Mouse (Mus musculus): ENCODE measurements around the gene Lpp.
A peak's percentile ranks its signal among the peaks of the same experiment; 100 is the strongest.

Lpp gene

GRCm38 (mm10) chr16:24438438-24438837 lies 45.1 kb downstream of the Lpp start:
- DNase-seq: peak; percentile 40 to 71

- DNase-seq: no peak
Measured at GRCm38 (mm10) chr16:24441338-24441737, 48.0 kb downstream of the Lpp start.

GRCm38 (mm10) chr16:24442500-24443122 lies 49.3 kb downstream of the Lpp start:
- peak in 1 of 2 experiments; percentile 43 for DNase-seq

- DNase-seq: no peak
Measured at GRCm38 (mm10) chr16:24443123-24443515, 49.8 kb downstream of the Lpp start.

GRCm38 (mm10) chr16:24443555-24443954 lies 50.2 kb downstream of the Lpp start:
- DNase-seq: no peak

DNA sequence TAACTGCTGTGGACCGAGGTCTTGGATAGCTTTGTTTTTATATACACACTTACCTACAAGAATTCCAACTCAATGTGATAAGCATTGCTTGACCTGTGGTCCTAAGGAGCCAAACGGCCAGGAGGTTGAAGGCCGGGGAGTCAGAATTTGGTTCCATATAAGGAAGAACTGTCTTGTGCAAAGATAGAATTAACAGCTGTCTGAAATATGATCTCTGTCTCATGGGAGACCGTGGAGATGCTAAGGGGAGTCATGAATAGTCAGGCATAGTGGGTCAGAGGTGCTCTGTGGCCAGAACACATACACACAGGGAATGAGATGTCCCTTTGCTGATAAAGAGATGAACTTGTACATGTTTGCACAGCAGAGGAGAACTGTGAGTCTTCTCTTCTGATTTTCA lies 51.5 kb downstream of the Lpp start:
- no peak for DNase-seq

DNA sequence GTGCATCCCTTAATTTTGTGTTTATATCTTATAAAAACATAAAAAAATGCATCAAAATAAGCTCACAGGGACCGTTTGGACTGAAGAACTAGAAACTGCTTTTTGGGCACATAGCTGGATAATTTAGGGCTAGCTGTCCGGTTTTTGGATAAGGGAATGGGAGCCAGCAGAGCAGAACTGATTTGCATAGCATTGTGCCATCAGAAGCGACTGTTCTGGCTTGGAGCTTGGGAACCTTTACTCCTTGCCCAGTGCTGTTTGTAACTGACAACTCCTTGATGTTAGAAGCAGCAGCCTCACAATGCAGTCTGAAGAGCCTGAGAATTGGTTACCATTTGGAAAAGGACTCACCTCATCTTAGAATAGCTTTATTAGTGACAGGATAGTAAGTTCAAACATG lies 52.2 kb downstream of the Lpp start:
- DNase-seq: no peak

- DNase-seq: no peak
Measured at GRCm38 (mm10) chr16:24446449-24446848, 53.1 kb downstream of the Lpp start.

DNA sequence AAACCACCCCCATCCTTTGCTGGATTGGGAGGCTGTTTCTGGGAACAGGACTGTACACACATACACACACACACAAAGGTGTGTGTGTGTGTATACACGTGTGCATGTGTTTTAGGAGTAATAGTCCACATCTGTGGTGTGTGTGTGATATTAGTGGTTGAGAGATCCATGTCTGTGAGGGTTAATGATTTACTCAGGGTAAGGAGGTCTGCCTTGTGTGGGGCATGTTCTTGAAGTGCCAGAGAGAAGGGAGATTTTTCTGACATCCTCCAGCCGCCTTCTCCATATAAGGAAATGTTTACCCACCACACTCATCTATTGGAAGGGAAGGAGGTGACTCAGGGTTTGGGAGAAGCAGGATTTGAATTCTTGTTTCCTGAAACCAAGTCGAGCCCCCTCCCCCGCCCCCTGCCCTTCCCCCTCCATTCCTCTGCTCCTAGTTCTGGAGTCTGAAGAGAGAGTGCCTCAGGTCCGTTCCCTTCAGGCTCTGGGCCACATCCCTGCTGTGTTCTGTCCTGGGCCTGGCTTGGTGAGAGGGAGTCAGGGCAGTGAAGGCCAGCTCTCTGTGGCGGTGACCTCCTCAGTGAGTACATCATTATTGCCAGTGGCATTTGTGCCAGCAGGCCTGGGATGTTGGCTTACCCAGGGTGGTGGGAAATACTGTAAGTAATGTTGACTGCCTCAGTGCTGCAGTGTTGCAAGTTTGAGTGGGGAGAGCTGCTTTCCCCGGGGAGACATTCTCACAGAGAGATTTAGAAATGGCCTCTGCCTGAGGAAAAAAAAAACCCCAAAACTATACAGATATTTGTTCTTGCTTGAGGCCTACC lies 54.6 kb downstream of the Lpp start:
- peak in 1 of 2 experiments; percentile 26 for DNase-seq

GRCm38 (mm10) chr16:24448493-24448845 lies 55.2 kb downstream of the Lpp start:
- no peak for DNase-seq

DNA sequence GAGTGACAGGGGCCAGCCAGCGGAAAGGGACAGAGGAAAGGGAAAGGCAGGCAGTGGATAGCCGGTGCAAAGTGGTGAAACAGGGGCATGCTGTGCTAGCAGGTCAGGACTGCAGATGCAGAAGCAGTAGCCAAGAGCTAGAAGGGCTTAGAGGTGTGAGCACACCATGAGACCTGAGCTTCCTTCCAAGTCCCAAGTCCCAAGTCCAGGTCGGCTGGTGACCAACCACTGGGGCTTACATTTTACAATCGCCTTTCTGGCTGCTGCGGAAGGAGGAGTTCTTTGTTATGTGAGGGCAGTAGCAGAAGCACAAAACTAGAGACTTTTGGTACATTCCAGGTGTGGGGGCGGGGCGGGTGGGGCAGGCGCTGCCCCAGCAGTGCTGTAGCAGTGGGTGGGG lies 56.5 kb downstream of the Lpp start:
- peak; percentile 83 to 93 for DNase-seq

DNA sequence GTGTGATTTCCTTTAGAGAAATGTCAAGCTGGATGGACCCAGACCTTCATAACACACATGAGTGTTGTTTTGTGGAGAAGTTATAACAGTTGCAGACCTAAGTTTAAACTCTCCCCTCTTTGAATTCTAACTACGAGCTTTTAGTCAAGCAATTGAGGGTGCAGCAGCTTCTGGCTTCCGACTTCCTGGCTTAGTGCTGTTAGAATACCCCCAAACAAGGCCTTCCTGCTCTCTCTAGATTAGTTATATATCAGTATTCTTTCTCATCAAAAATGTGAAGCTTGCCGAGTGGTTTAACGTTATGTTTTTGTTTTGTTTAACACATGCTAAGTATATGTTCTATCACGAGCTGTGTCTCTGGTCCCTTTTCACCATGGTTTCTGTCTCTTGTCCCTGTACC lies 56.9 kb downstream of the Lpp start:
- no peak for DNase-seq

DNA sequence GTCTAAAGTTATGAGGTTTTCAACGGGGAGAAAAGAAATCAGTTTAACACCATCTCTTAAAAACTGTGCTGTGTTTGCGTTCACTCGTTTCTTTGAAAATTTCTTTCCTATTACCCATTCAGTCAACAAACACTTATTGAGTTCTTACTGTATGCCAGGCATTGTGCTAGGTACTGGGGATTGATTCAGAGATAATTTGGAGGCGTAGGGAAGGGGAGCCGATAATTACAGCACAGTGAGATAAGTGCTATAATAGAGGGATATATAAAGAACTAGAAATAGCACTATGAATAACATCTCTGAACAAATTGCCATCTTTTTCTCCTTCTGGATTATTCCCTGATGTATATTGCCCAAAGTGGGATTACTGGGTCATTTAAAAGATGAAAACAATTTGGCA lies 57.8 kb downstream of the Lpp start:
- no peak for DNase-seq

DNA sequence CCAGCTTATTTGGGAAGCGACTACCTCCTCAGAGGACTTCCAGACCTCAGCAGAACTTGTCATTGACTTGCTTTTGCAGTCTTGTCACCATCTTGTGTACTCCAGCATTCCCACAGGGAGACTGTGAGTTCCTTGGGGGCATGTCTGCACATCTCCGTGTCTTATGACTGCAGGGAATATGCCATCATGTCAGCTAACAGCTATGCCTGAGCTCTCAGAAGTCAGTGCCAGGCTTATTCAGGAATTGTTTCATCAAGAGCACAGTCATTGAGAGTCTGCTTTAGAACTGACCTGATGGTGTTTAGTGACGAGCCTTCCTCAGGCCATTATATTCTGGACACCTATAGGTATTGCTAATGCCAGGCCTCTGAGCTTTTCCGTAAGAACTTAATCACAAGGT lies 60.2 kb downstream of the Lpp start:
- DNase-seq: no peak

GRCm38 (mm10) chr16:24454493-24454892 lies 61.2 kb downstream of the Lpp start:
- no peak for DNase-seq

DNA sequence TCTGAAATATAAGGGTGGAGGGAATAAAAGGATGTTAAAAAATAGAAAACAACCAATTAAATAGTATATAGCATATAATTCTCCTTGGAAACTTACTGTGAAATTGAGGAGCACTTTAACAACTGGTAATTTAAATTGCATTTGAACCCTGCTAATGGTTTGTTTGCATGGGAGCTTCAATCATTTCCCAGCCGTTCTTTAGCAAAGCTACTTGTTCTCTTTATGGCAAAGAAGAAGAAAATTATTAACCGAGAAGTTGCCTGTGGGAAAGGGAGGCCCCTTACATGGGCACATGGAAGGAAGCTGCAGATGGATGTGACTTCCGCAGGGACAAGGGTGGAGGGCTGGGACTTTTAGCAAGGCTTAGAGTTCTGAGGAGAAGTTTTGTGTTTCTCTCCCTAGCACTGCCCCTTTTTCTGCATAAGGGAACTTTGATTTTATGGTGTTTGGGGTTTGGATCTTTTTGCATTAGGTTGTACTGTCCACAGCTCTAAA lies 62.1 kb downstream of the Lpp start:
- DNase-seq: no peak

- DNase-seq: no peak
Measured at GRCm38 (mm10) chr16:24463842-24464241, 70.5 kb downstream of the Lpp start.

DNA sequence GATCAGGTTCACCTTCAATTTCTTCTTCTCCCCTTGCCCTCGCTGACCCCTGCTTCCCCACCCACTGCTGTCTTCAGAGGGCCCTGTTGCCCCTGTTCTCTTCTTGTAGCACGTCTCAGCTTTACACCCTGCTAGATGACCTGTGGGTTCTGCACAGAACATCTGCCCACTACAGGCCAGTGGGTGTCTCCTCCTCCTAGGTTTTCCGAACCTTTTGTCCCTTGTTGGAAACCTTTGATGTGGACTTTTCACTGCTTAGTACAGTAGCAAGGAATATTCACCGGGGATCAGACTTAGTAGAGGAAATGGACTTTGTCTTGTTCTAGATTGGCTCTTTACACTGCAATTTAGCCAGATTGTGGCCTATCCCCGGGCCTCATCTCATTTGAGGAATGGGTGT lies 71.1 kb downstream of the Lpp start:
- DNase-seq: peak in 1 of 2 experiments; percentile 73

GRCm38 (mm10) chr16:24465633-24466032 lies 72.3 kb downstream of the Lpp start:
- peak; percentile 68 to 88 for DNase-seq

- no peak for DNase-seq
Measured at GRCm38 (mm10) chr16:24467544-24468290, 74.4 kb downstream of the Lpp start.

GRCm38 (mm10) chr16:24469313-24469712 lies 76.0 kb downstream of the Lpp start:
- peak; percentile 50 to 82 for DNase-seq

DNA sequence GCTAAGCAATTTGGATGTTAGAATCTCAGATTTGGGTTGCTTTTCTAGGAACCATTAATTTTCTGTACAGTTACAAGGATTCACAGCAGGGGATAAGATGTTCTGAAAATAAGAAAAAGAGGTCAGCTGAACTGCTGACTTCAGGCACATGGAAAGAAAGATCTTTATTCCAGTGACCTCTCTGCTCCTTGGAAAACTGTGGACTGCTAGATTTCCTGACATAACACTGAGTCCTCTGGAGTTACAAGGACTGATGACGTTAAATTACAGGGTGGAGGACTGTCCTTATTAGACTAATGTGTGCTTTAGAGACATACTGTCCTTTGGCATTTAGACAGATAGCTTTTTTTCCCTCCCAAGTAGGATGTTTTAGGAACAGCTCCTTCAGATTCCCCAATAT lies 77.3 kb downstream of the Lpp start:
- DNase-seq: no peak

DNA sequence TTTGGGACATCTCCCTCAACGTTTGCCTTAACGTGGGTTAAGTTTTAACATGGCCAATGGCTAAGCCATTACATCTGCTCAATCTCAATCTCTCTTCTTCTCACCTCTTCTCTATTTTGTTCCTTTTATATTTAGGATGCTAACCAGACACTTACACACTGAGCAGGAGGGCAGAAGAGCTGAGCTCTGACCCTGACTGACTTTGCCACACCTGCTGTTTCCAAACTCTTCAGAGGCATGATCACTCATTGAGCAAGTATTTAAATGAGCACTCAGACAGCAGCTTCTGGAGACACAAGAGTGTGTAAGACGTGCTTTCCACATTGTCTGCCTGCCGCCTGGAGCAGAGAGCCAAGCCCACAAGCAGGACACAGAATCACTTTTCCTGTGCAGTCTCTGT lies 77.7 kb downstream of the Lpp start:
- DNase-seq: peak in 1 of 2 experiments; percentile 38

- DNase-seq: no peak
Measured at GRCm38 (mm10) chr16:24471801-24472200, 78.5 kb downstream of the Lpp start.
